9 mouse cellular contexts compared by ENCODE assay signal in the genomic region with DNA sequence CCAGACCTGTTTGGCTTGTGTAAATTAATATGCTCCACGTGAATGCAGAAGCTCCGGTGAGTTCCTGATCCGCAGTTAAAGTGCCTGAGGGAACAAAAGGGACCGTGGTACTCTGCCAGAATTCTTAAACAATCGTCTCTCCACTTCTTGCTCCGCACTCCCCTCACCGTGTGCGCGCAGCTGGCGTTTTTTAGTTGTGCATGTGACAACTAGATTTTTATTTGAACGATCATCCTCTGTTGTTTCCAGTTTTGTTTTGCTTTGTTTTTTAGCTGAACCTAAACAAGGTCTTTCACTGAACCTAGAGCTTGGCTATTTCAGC. TPM values are rescaled to one million over a fixed set of nuclear protein-coding genes. Genes with fewer than 3 reads are reported as not detected.
A peak's percentile ranks its signal among the peaks of the same experiment; 100 is the strongest.
DNase-seq lines count a peak whose midpoint lies in the region; ATAC-seq lines count a peak whose summit lies in the region.
"Had no signal": no experiment of that assay in that cellular context is flagged by ENCODE, and none has a peak within 500 bp of the region (broad histone marks: within the 10 kb centered on the region; RNA-seq: fewer than 3 reads in every experiment).

No protein-coding gene starts in this region.

- H3K36me3 ChIP-seq in neural tube, embryonic 11.5 days (ENCODE audit: control insufficient read depth, insufficient read depth, low read length): no peaks in the 10 kb centered on the region
- no peaks in the 10 kb centered on the region for H3K36me3 ChIP-seq in liver, embryonic 16.5 days (ENCODE audit: control insufficient read depth, insufficient read depth)

- DNase-seq in cerebellum, adult 9-11 months: peak; percentile 30
- DNase-seq in cerebellum, postnatal 4 days (ENCODE audit: low spot score in 2 of 2): no peak
- peak; percentile 28 for DNase-seq in neural tube, embryonic 11.5 days (ENCODE audit: low spot score)
- no peak for DNase-seq in neural tube, embryonic 10.5 days (ENCODE audit: extremely low spot score, low spot score)
- no peak for DNase-seq in urinary bladder, adult 2 months (ENCODE audit: low spot score)
- DNase-seq in layer of hippocampus, postnatal 14 days (ENCODE audit: low spot score in 2 of 2): no peak

- peak overlapping the region; percentile 18 for H3K9ac ChIP-seq in neural tube, embryonic 11.5 days (ENCODE audit: low read length)
- H3K9ac ChIP-seq in liver, embryonic 16.5 days (ENCODE audit: low read depth, low read length): no peak overlapping the region; the same call in 1 of the 2 replicates

- no peaks in the 10 kb centered on the region for H3K9me3 ChIP-seq in neural tube, embryonic 11.5 days (ENCODE audit: control insufficient read depth, low read length)
- no peaks in the 10 kb centered on the region for H3K9me3 ChIP-seq in liver, embryonic 16.5 days (replicated peaks; ENCODE audit: control insufficient read depth, low read length)

- no peaks in the 10 kb centered on the region; the same call in 1 of the 2 replicates for H3K4me1 ChIP-seq in neural tube, embryonic 11.5 days (ENCODE audit: control insufficient read depth, insufficient read depth, low read length)
- peaks cover 23% of the 10 kb centered on the region for H3K4me1 ChIP-seq in liver, embryonic 16.5 days (ENCODE audit: control insufficient read depth, low read depth, low read length)

- 43% methylated on average over 11 of the region's 11 CpGs for WGBS in neural tube, embryonic 11.5 days
- 43% methylated on average over 11 of the region's 11 CpGs for WGBS in liver, embryonic 16.5 days (ENCODE audit: insufficient replicate concordance)

- H3K27ac ChIP-seq in neural tube, embryonic 11.5 days (ENCODE audit: low read depth, low read length): peak overlapping the region; percentile 90
- H3K27ac ChIP-seq in liver, embryonic 16.5 days (ENCODE audit: low read length): peak overlapping the region; percentile 73

- 0 out of 2 replicates have a peak overlapping the region, but pooled peaks have one; percentile 29 for H3K4me3 ChIP-seq in neural tube, embryonic 11.5 days (ENCODE audit: low read depth, low read length)
- H3K4me3 ChIP-seq in liver, embryonic 16.5 days (ENCODE audit: low read depth, low read length): no peak overlapping the region

- no peaks in the 10 kb centered on the region for H3K27me3 ChIP-seq in neural tube, embryonic 11.5 days (ENCODE audit: control insufficient read depth, insufficient read depth, low read length)
- no peaks in the 10 kb centered on the region for H3K27me3 ChIP-seq in liver, embryonic 16.5 days (ENCODE audit: control insufficient read depth, insufficient read depth, low read depth, low read length)

- H3K4me2 ChIP-seq in neural tube, embryonic 11.5 days (ENCODE audit: low read depth): peak overlapping the region; percentile 37
- peak overlapping the region; percentile 83 for H3K4me2 ChIP-seq in liver, embryonic 16.5 days (ENCODE audit: low read depth, low read length)

- ATAC-seq in neural tube, embryonic 11.5 days (ENCODE audit: insufficient read depth, low FRiP score, low TSS enrichment): no peak
- no peak for ATAC-seq in liver, embryonic 16.5 days (ENCODE audit: low read depth)
- ATAC-seq in megakaryocyte progenitor cell, adult 5-6 weeks (replicated peaks; ENCODE audit: poor library complexity): no peak

RNA-seq across cellular contexts. Expression of gene Pecr, which starts 28.3 kb away (rescaled TPM):
- 14.0 and 17.3 TPM in 2 replicates for polyA plus RNA-seq in neural tube, embryonic 11.5 days (2014; fragmentation: Nextera tagmentation; extraction: Ambion mirVana)
- polyA plus RNA-seq in liver, embryonic 16.5 days (2015; fragmentation: Nextera tagmentation; extraction: Ambion mirVana): 75.9 and 84.2 TPM in 2 replicates
- 15.3 and 16.5 TPM in 2 replicates for polyA plus RNA-seq in urinary bladder, adult 2 months (2012; rRNA removed)
- total RNA-seq in megakaryocyte progenitor cell, adult 5-6 weeks (2015): 18.4 and 24.3 TPM in 2 replicates
- 13.0 and 13.3 TPM in 2 replicates for total RNA-seq in megakaryocyte progenitor cell, adult 5-6 weeks (2017)
- total RNA-seq in layer of hippocampus, postnatal 14 days (2021): 1 to 10 TPM; 5.9 to 6.1 TPM

RNA-seq across cellular contexts. Expression of gene Tmem169, which starts 28.4 kb away (rescaled TPM):
- 17.8 and 22.6 TPM in 2 replicates for polyA plus RNA-seq in neural tube, embryonic 11.5 days (2014; fragmentation: Nextera tagmentation; extraction: Ambion mirVana)
- 0.45 and 0.72 TPM in 2 replicates for polyA plus RNA-seq in liver, embryonic 16.5 days (2015; fragmentation: Nextera tagmentation; extraction: Ambion mirVana)
- polyA plus RNA-seq in urinary bladder, adult 2 months (2012; rRNA removed): 0.15 and 0.21 TPM in 2 replicates
- not detected in 2 replicates for total RNA-seq in megakaryocyte progenitor cell, adult 5-6 weeks (2015)
- not detected in 2 replicates for total RNA-seq in megakaryocyte progenitor cell, adult 5-6 weeks (2017)
- 10 to 100 TPM; 25.5 to 26.1 TPM for total RNA-seq in layer of hippocampus, postnatal 14 days (2021)
- total RNA-seq: common myeloid progenitor, adult 5-6 weeks had no signal

RNA-seq across cellular contexts. Expression of gene Mreg, which starts 43.7 kb away (rescaled TPM):
- 31.0 and 38.8 TPM in 2 replicates for polyA plus RNA-seq in neural tube, embryonic 11.5 days (2014; fragmentation: Nextera tagmentation; extraction: Ambion mirVana)
- polyA plus RNA-seq in liver, embryonic 16.5 days (2015; fragmentation: Nextera tagmentation; extraction: Ambion mirVana): 8.0 and 8.1 TPM in 2 replicates
- polyA plus RNA-seq in urinary bladder, adult 2 months (2012; rRNA removed): 23.3 and 30.0 TPM in 2 replicates
- 1.3 TPM in 2 replicates for total RNA-seq in megakaryocyte progenitor cell, adult 5-6 weeks (2015)
- total RNA-seq in megakaryocyte progenitor cell, adult 5-6 weeks (2017): 1.6 and 2.5 TPM in 2 replicates
- total RNA-seq in layer of hippocampus, postnatal 14 days (2021): 1 to 10 TPM; 3.1 to 4.5 TPM

RNA-seq across cellular contexts. Expression of gene Xrcc5, which starts 51.4 kb away (rescaled TPM):
- polyA plus RNA-seq in neural tube, embryonic 11.5 days (2014; fragmentation: Nextera tagmentation; extraction: Ambion mirVana): 58.1 and 61.0 TPM in 2 replicates
- polyA plus RNA-seq in liver, embryonic 16.5 days (2015; fragmentation: Nextera tagmentation; extraction: Ambion mirVana): 14.0 and 14.9 TPM in 2 replicates
- polyA plus RNA-seq in urinary bladder, adult 2 months (2012; rRNA removed): 17.8 and 18.4 TPM in 2 replicates
- total RNA-seq in megakaryocyte progenitor cell, adult 5-6 weeks (2015): 12.0 and 12.4 TPM in 2 replicates
- 11.6 and 18.9 TPM in 2 replicates for total RNA-seq in megakaryocyte progenitor cell, adult 5-6 weeks (2017)
- 10 to 100 TPM; 12.3 to 13.1 TPM for total RNA-seq in layer of hippocampus, postnatal 14 days (2021)

Comparison
In these comparisons a context has a peak if more than half of its experiments do, and no peak if none do; other contexts are left out.
1. DNase-seq: peak in cerebellum, adult 9-11 months (single experiment) and neural tube, embryonic 11.5 days (single experiment); none in cerebellum, postnatal 4 days (0 of 2), neural tube, embryonic 10.5 days (single experiment), urinary bladder, adult 2 months (single experiment) and layer of hippocampus, postnatal 14 days (0 of 2).
2. RNA of gene Tmem169, which starts 28.4 kb away (polyA plus RNA-seq): 17.8 to 22.6 TPM in neural tube, embryonic 11.5 days; 0.45 to 0.72 TPM in liver, embryonic 16.5 days and 0.15 to 0.21 TPM in urinary bladder, adult 2 months; every median in the first group is over 10 times any median in the second.